Mouse (Mus musculus) heart, postnatal 4 days (tissue): ENCODE results near the gene Col6a5. TPM values are rescaled to one million over a fixed set of nuclear protein-coding genes. Genes with fewer than 3 reads are reported as not detected.

Experiments
- DNase-seq: peaks from one replicate; pipeline ENCODE4 v3.0.0; 2021
- total RNA-seq, 2 experiments: library from RNA; stranded (reverse); gene quantifications; 2 replicates each; pipeline ENCODE4 v1.2.3; 2021

Gene Col6a5
- 1 to 10 TPM in 1 of 2 experiments, under 1 TPM in 1; 0.81 to 1.2 TPM for total RNA-seq

DNA sequence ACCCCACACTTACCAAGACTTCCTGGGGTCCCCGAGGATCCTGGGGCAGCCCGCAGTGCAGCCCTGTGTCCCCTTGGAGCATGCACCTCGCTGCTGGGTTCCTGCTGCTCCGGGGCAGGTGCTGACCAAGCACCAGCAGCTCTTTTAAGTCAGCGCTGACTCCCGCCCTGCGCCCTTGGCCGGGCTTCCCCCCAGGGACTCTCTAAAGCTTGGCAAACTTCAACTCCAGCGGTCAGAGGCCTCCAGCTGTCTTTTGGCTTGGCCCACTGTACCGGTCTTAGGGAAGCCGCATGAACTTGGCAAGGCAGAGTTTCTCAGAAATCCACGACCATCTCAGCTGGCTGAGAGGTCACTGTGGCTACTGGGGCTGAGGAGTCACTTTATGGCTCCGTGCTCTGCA, at the start of gene Col6a5:
TSS of gene Col6a5 (minus strand) at position 111 of the 400 bp plus-strand sequence.
- peak; percentile 45 for DNase-seq

GRCm38 (mm10) chr9:105997955-105998354, 37.5 kb upstream of the Col6a5 start:
- DNase-seq, result no peak

GRCm38 (mm10) chr9:105992425-105992824, 32.0 kb upstream of the Col6a5 start:
- no peak for DNase-seq

GRCm38 (mm10) chr9:105990099-105990498, 29.7 kb upstream of the Col6a5 start:
- DNase-seq, result no peak

- no peak for DNase-seq
Observed at GRCm38 (mm10) chr9:105989468-105989867, 29.0 kb upstream of the Col6a5 start.

DNA sequence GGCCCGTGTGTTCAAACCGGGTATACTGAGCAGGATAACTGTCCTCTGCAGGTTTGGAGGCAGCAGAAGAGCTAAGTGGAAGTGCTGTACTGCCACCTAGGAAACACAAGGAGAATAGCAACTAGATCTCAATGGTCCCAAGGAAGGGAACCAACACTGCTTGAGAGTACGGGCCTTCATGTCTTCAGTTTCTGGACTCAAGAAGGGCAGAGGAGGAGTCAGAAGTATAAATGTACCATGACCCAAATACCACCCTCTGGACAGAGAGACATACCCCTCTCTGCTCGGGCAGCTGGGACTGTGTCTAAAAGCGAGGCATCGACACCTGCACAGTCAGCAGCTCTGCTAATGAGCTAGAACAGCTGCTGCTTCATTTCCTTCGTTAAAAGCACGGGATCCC, 27.7 kb upstream of the Col6a5 start:
- DNase-seq, result no peak

DNA sequence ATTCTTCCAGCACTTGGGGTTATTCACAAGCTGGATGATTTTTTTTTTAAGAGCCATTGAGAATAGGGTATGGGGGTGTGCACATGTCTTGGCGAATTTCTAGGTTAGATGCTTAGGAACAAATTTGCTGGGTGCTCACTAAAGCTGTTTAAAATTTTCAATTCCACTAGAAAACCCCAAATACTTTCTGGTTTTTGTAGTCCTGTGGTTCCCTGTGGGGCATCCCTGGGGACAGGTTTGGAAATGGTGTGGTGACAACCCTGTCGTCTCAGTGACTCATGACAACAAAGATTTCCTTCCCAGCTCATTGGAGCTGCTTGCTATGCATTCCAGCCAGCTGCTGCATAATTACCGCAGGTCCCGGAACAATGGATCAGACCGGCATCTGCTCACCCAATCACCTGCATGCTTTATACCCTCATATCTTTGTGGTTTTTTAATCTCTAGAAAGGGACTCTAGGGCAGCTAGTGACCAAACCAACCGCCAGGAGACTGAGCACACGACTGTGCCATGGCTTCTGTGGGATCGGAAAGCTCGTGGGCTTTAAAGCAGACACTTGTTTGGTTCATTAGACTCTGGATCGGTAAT, 24.6 kb upstream of the Col6a5 start:
- no peak for DNase-seq

DNA sequence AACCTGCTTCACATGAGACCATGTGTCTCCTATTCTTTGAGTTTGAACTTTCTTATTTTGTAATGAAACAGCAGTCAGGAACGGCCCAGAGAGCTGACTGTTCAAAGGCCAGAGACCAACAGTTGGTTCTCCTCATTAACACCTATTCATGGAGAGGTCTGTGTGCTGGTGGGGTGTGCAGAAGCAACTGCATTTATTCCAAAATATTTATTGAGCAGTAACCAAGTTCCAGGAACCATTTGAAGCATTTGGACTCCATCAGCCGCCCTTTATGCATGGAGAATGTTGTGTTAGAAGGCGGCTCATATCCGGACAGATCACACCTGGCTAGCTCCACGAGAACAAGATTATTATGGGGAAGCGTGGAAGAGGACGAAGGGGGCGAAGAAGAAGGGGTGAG, 18.0 kb upstream of the Col6a5 start:
- DNase-seq, result no peak

DNA sequence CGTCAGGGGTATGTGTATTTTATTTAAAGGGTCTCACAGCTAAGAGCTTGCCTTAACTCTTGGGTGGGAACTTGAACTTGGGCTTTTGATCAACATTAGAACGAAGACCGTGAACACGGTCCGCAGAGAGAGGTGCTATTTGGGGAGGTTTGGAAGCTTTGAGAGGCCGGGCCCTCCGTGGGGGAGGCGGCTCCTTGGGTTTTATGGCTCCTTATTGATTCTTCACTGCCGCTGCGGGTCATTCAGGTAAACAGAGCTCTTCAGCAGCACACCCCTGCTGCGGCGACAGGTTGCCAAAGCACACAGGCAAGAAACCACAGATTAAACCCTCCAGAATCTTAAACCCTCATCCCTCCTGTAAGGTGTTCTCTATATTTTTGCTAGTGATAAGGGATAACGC, 16.4 kb upstream of the Col6a5 start:
- DNase-seq, result no peak

DNA sequence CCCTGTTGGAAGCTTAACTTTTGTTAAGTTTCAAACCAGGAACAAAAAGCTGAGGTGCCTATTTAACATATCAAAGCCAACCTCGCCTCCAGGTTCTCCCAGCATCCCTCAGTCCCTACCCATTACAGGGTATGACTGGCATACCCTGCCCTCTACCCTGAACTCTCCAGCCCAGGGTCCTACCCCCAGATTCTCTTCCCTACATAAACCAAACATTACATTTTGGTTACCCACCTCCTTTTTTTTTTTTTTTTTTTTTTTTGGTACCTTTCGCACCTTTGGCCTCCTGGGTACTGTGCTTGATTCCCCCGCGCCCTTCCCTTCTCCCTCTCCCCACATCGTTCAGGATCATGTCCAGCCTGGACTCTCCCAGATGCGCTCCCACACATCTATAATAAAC, 15.9 kb upstream of the Col6a5 start:
- DNase-seq, result no peak

GRCm38 (mm10) chr9:105973736-105974135, 13.3 kb upstream of the Col6a5 start:
- no peak for DNase-seq

- DNase-seq, result no peak
Observed at GRCm38 (mm10) chr9:105972031-105972430, 11.6 kb upstream of the Col6a5 start.

- DNase-seq, result no peak
Observed at GRCm38 (mm10) chr9:105971351-105971894, 11.0 kb upstream of the Col6a5 start.

- DNase-seq, result no peak
Observed at GRCm38 (mm10) chr9:105970901-105971300, 10.5 kb upstream of the Col6a5 start.

GRCm38 (mm10) chr9:105967976-105968375, 7.5 kb upstream of the Col6a5 start:
- DNase-seq, result no peak

DNA sequence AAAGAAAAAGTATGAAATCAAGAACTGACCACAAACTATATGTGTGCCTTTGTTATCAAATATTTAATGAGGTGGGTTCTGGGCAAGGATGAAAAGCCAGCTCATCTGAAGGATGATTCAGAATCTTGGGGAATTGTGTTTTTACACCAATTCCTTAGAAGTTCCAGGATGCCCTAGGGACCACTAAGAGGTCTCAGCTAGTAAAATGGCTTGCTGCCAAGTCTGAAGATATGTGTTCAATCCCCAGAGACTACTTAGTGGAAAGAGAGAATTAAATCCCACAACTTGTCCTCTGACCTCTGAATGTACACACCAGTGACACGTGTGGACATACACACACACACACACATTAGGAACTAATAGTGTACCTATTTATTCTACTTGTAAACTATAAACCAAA, 1.3 kb downstream of the Col6a5 start:
- no peak for DNase-seq

DNA sequence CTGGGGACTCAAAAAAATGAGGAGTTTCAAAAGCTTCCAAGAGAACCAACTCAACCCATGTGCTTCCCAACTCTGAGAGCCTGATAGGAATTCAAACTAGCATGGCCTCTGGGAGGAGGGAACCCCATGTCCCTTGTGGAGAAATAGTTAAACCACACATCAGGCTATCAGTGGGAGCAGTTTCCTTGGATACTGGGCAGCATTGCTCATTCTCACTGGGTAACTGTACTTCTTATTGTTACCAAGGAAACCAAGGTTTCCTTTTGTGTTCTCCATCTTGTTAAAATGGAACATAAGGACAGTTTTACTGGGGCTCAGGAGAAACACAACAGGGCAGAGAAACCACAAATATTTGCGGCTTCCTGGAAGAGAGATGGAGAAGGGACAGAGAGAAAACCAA, 10.7 kb downstream of the Col6a5 start:
- no peak for DNase-seq

DNA sequence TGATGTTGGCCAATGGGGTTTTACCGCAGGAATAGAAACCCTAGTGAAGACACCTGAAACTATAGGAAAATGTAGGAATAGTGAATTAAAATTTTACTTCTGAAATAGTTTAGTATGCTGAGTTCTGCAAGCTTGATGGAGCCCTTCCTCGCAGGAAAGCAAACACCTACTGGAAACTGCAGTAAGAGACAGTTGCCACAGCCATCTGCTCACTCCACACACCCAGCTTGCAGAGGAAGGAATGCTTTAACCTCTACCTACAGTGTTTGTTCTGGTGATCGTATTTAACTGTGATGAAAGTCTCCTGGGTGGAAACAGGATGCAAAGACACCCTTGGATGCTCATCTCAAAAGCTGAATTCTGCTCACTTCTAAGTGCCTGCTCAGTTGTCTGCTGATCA, 12.9 kb downstream of the Col6a5 start:
- DNase-seq, result no peak

GRCm38 (mm10) chr9:105933816-105934215, 26.6 kb downstream of the Col6a5 start:
- no peak for DNase-seq

- DNase-seq, result no peak
Observed at GRCm38 (mm10) chr9:105929287-105929686, 31.2 kb downstream of the Col6a5 start.

- DNase-seq, result no peak
Observed at GRCm38 (mm10) chr9:105928406-105929071, 31.9 kb downstream of the Col6a5 start.

- DNase-seq, result no peak
Observed at GRCm38 (mm10) chr9:105923659-105924058, 36.8 kb downstream of the Col6a5 start.

DNA sequence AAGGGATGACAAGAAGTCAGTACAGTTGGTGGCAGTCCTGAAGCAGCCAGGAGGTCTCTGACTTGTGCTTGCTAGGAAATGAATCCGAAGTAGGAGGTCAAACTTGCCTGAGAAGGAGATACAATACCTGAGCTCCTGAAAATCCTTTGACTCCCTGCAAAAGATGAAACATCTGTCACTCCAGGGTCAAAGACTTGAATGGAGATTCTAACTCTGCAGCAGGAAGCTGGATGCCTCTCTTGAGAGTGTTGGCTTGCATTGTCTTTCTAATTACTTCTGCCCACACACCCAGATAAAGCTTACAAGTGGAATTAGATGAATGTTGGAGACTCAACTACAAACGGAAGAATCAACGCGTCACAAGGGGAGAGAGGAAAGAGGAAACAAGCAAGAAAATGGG, 45.3 kb downstream of the Col6a5 start:
- DNase-seq, result no peak

DNA sequence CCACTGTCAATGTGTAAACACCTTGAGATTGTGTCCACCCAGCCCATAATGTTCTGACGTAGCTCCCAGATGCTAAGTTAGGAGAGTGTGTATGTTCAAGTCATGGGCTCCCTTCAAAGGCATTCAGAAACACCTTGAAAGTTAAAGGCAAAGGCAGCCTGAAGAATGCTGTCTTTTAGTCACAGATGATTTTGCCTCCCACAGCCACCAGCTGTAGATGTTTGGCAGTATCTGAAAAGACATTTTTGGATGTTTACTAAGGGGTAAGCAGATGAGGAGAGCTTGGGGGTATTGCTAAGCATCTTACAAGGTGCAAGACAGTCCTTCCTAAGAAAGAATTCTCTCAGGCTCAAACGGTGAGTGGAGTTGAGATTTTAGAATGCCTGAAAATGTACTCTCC, 50.3 kb downstream of the Col6a5 start:
- no peak for DNase-seq
